Mouse (Mus musculus) ES-E14 (cell line): ENCODE data around the gene Nos1ap. TPM values are rescaled to one million over a fixed set of nuclear protein-coding genes. Genes with fewer than 3 reads are reported as not detected.

ENCODE experiments used
- DNase-seq: peaks from one replicate; pipeline ENCODE4 v3.0.0-alpha.2; 2013; ENCODE audit warnings: low read depth, low spot score
- H3K27ac ChIP-seq: 2 replicates; pipeline ENCODE4 v1.5.1; 2012; ENCODE audit warnings: low read depth, mild to moderate bottlenecking, low read length, moderate library complexity, mixed read lengths; ENCODE audit not compliant: poor library complexity, insufficient read depth, severe bottlenecking
- H3K36me3 ChIP-seq: 2 replicates; pipeline ENCODE4 v1.6.1; 2012; ENCODE audit warnings: mild to moderate bottlenecking, low read length, moderate library complexity, mixed read lengths; ENCODE audit not compliant: control insufficient read depth, poor library complexity, insufficient read depth, severe bottlenecking
- H3K4me1 ChIP-seq, 2 experiments: fragments of 150-350 bp in 1 of 2; sonication (generic) in 1 of 2; 2 replicates each; pipeline ENCODE4 v1.6.1; 2012; ENCODE audit warnings: low read length in 2 of 2, mild to moderate bottlenecking in 1 of 2, mixed read lengths in 1 of 2; ENCODE audit not compliant: control insufficient read depth in 2 of 2, insufficient read depth in 2 of 2, poor library complexity in 1 of 2
- H3K4me3 ChIP-seq, 2 experiments: fragments of 150-350 bp in 1 of 2; sonication (generic) in 1 of 2; 2 replicates each; pipeline ENCODE4 v1.5.1; 2012; ENCODE audit warnings: low read length in 2 of 2, low read depth in 1 of 2, mild to moderate bottlenecking in 1 of 2, mixed read lengths in 1 of 2; ENCODE audit not compliant: insufficient read depth in 1 of 2, poor library complexity in 1 of 2, severe bottlenecking in 1 of 2
- H3K9ac ChIP-seq: 2 replicates; pipeline ENCODE4 v1.6.1; 2012; ENCODE audit warnings: low read depth, mild to moderate bottlenecking, low read length, mixed read lengths; ENCODE audit not compliant: poor library complexity, insufficient read depth, severe bottlenecking
- H3K9me3 ChIP-seq: fragments of 150-350 bp; sonication (generic); 2 replicates; pipeline ENCODE4 v1.6.1; 2012; ENCODE audit warnings: low read depth, mild to moderate bottlenecking, low read length; ENCODE audit not compliant: control insufficient read depth, insufficient read depth
- CHD2 ChIP-seq: IDR thresholded peaks from 2 replicates; pipeline ENCODE4 v1.6.1; 2014; ENCODE audit warnings: mild to moderate bottlenecking, low read depth, low read length, inconsistent platforms
- HCFC1 ChIP-seq: IDR thresholded peaks from 2 replicates; pipeline ENCODE4 v1.6.1; 2012; ENCODE audit warnings: low read length, inconsistent platforms, borderline replicate concordance; ENCODE audit not compliant: insufficient read depth
- MAFK ChIP-seq: IDR thresholded peaks from 2 replicates; pipeline ENCODE4 v1.6.1; 2014; ENCODE audit warnings: mild to moderate bottlenecking, low read depth, low read length, inconsistent platforms; ENCODE audit not compliant: insufficient read depth
- ZC3H11A ChIP-seq: IDR thresholded peaks from 2 replicates; pipeline ENCODE4 v1.6.1; 2012; ENCODE audit warnings: low read depth, mild to moderate bottlenecking, inconsistent platforms, low read length, borderline replicate concordance
- ZNF384 ChIP-seq: IDR thresholded peaks from 2 replicates; pipeline ENCODE4 v1.6.1; 2012; ENCODE audit warnings: low read depth, low read length, inconsistent platforms
- in situ Hi-C, 2 experiments: fragments of 600-800 bp; cut with MboI; formaldehyde crosslinking; loops; one replicate each; pipeline ENCODE4 v1.15.1; 2025; ENCODE audit warnings: low sequenced_read_pairs in 2 of 2, inconsistent platforms in 1 of 2; ENCODE audit not compliant: unreplicated experiment in 2 of 2
- total RNA-seq: library from RNA; depleted of rRNA; stranded (reverse); fragments of 300-350 nt; gene quantifications from 2 replicates; pipeline ENCODE4 v1.2.3, GENCODE M21; 2012

The Nos1ap gene
- total RNA-seq, 1 experiment = 0.49 TPM

DNA sequence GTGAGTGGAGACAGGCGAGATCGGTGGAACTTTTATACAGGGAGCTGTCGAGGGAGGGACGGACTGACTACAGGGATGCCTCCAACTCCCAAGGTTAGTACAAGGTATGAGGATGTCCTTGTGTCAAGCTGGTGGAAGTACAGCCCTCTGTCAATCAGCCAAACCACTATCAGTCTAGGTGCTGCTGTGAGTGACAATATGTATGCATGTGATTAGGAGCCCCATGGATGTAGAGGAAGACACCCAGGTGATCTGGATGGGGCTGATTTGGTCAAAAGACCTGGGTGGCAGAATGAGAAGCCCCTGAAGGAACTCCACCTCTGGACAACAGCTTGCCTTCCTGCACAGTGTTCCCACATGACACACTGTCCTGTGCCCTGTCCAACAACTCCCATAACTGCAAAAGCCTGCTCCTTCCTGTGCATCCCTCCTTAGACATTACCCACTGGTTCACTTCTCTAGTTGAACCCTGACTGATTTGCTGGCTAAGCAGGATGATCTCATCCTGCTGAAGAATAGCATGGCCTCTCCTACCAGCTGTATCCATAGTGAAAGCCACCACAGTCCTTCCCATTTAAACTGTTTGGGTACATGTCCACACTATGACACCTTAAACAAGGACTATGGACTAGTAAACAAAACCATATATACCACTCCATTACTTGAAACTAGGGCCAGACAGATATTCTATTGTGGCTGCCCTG lies 35.3 kb downstream of the Nos1ap start:
- no peaks in the 10 kb centered on the region for H3K9me3 ChIP-seq
- no peak for DNase-seq
- no peak overlapping the region for H3K4me3 ChIP-seq
- no peak overlapping the region for H3K9ac ChIP-seq
- in situ Hi-C loops = no loop called here
- no peaks in the 10 kb centered on the region for H3K36me3 ChIP-seq
- no peak overlapping the region for H3K27ac ChIP-seq
- H3K4me1 ChIP-seq = no peaks in the 10 kb centered on the region
- TF ChIP-seq HCFC1 (no peak), CHD2 (no peak), MAFK (no peak), ZNF384 (no peak), ZC3H11A (no peak)

DNA sequence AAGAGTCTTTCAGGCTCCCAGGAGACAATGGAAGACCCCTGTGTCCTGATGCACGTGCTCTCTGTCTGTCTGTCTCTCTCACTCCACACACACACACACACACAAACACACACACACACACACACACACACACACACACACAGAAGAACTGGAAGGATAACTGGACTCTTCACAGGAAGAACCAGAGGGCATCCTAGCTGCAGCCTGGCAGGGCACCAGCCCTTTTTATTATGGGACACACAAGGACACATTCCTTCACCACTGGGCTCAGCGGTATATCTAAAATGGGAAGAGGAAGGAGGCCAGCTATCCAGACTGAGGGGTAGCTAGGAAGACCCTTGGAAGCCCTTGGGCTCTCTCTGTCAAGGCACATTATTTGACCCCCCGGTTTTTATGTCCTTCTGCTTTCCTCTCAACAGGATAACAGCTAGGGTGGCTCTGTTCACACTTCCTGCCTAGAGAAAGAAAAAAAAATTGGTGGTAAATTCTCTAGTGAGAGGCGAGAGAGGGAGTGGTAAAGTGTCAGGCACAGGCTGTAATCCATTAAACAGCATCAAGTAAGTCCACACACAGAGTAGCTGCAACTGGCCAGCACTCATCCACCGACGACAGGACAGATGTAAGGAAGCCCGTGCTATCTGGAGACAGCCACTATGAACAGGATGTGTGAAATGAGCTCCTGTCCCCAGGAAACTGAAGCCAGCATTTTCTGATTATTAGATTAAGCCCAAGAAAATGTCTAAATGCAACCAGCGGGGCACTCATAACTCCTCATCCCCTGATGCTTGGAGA lies 38.8 kb downstream of the Nos1ap start:
- Histone ChIP-seq H3K9me3 (no peaks in the 10 kb centered on the region), H3K9ac (no peak overlapping the region), H3K4me3 (no peak overlapping the region), H3K27ac (no peak overlapping the region), H3K36me3 (no peaks in the 10 kb centered on the region), H3K4me1 (no peaks in the 10 kb centered on the region)
- in situ Hi-C loops = no loop called here
- TF ChIP-seq ZNF384 = no peak
- TF ChIP-seq MAFK = no peak
- no peak for TF ChIP-seq ZC3H11A
- TF ChIP-seq HCFC1 = no peak
- TF ChIP-seq CHD2 = no peak
- DNase-seq = no peak

GRCm38 (mm10) chr1:170549059-170549458 lies 40.6 kb downstream of the Nos1ap start:
- no peaks in the 10 kb centered on the region for H3K9me3 ChIP-seq
- H3K9ac ChIP-seq = no peak overlapping the region
- H3K4me1 ChIP-seq = no peaks in the 10 kb centered on the region
- TF ChIP-seq CHD2 = no peak
- no peaks in the 10 kb centered on the region for H3K36me3 ChIP-seq
- no peak for DNase-seq
- no peak overlapping the region for H3K4me3 ChIP-seq
- no peak overlapping the region for H3K27ac ChIP-seq
- in situ Hi-C loops = no loop called here

DNA sequence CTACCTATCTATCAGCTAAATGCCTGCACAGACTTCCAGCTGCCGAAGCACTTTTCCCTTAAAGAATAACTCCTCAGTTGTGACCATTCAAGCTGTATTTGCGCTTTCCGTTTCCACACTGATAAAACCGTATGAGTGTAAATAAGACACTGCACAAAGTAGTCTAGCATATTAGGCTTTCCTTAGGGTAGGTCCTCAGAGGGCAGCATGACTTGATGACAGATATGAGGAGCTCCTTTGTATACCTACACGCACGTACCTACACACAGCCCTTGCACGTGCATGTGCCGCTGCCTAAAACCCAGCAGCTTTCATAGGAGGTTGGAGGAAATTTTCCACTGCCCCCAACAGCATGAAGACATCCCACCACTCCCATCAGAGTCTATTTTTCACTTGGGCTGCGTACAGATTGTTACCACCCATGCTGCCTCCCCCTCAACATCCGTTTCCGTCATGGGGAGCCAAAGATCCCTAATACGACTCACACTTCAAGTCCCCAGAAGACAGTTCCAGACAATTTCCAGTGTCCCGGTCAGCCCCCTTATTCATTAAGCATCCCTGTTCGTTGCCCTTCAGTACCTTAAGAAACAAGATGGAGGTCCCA lies 41.4 kb downstream of the Nos1ap start:
- no peak overlapping the region for H3K27ac ChIP-seq
- in situ Hi-C loops = no loop called here

More for the DNA sequence above, 41.4 kb downstream of the Nos1ap start:
- no peak for DNase-seq
- no peaks in the 10 kb centered on the region for H3K4me1 ChIP-seq
- no peaks in the 10 kb centered on the region for H3K36me3 ChIP-seq
- no peak overlapping the region for H3K4me3 ChIP-seq
- no peaks in the 10 kb centered on the region for H3K9me3 ChIP-seq
- TF ChIP-seq MAFK = no peak
- no peak for TF ChIP-seq HCFC1
- no peak for TF ChIP-seq ZNF384
- H3K9ac ChIP-seq = no peak overlapping the region
